Comparison of ENCODE assay signal across 36 mouse cellular contexts in genomic region chr2:93505091-93505490, GRCm38 (mm10). TPM values are rescaled to one million over a fixed set of nuclear protein-coding genes. Genes with fewer than 3 reads are reported as not detected.
DNase-seq lines count a peak whose midpoint lies in the region; ATAC-seq lines count a peak whose summit lies in the region.
"Had no signal": no experiment of that assay in that cellular context is flagged by ENCODE, and none has a peak within 500 bp of the region (broad histone marks: within the 10 kb centered on the region; RNA-seq: fewer than 3 reads in every experiment).

No protein-coding gene starts in this region.

- H3K9me3 ChIP-seq in hindbrain, embryonic 16.5 days (ENCODE audit: control insufficient read depth, low read length) = no peaks in the 10 kb centered on the region
- no peaks in the 10 kb centered on the region for H3K9me3 ChIP-seq in hindbrain, embryonic 13.5 days
- no peaks in the 10 kb centered on the region for H3K9me3 ChIP-seq in midbrain, embryonic 11.5 days (ENCODE audit: control insufficient read depth, low read length)
- H3K9me3 ChIP-seq in midbrain, embryonic 13.5 days = no peaks in the 10 kb centered on the region
- H3K9me3 ChIP-seq: G1E; heart, embryonic 10.5 days; limb, embryonic 15.5 days; lung, embryonic 15.5 days; midbrain, embryonic 12.5 days had no signal

- H3K4me3 ChIP-seq in hindbrain, embryonic 16.5 days (ENCODE audit: low read length) = no peak overlapping the region
- H3K4me3 ChIP-seq in hindbrain, embryonic 13.5 days = no peak overlapping the region
- H3K4me3 ChIP-seq in midbrain, embryonic 11.5 days (ENCODE audit: low read depth, low read length) = no peak overlapping the region
- H3K4me3 ChIP-seq in midbrain, embryonic 13.5 days (replicated peaks) = no peak overlapping the region
- H3K4me3 ChIP-seq: heart, embryonic 10.5 days; limb, embryonic 15.5 days; lung, embryonic 15.5 days; midbrain, embryonic 12.5 days had no signal

- no peak overlapping the region for H3K4me2 ChIP-seq in hindbrain, embryonic 16.5 days (ENCODE audit: low read length)
- no peak overlapping the region for H3K4me2 ChIP-seq in hindbrain, embryonic 13.5 days
- H3K4me2 ChIP-seq in midbrain, embryonic 11.5 days = no peak overlapping the region
- no peak overlapping the region for H3K4me2 ChIP-seq in midbrain, embryonic 13.5 days (replicated peaks)
- H3K4me2 ChIP-seq: limb, embryonic 15.5 days; lung, embryonic 15.5 days; midbrain, embryonic 12.5 days had no signal

- no peaks in the 10 kb centered on the region; the same call in 1 of the 2 replicates for H3K4me1 ChIP-seq in hindbrain, embryonic 16.5 days (ENCODE audit: control insufficient read depth, insufficient read depth, low read depth, low read length)
- no peaks in the 10 kb centered on the region for H3K4me1 ChIP-seq in hindbrain, embryonic 13.5 days (replicated peaks)
- no peaks in the 10 kb centered on the region for H3K4me1 ChIP-seq in midbrain, embryonic 11.5 days (ENCODE audit: control insufficient read depth, insufficient read depth, low read length)
- no peaks in the 10 kb centered on the region for H3K4me1 ChIP-seq in midbrain, embryonic 13.5 days (replicated peaks)
- H3K4me1 ChIP-seq: limb, embryonic 15.5 days; lung, embryonic 15.5 days; midbrain, embryonic 12.5 days had no signal

- no peaks in the 10 kb centered on the region for H3K27me3 ChIP-seq in hindbrain, embryonic 16.5 days (replicated peaks; ENCODE audit: control insufficient read depth, insufficient read depth, low read length)
- H3K27me3 ChIP-seq in hindbrain, embryonic 13.5 days = no peaks in the 10 kb centered on the region
- H3K27me3 ChIP-seq in midbrain, embryonic 11.5 days (ENCODE audit: control insufficient read depth, insufficient read depth, low read length) = no peaks in the 10 kb centered on the region
- H3K27me3 ChIP-seq in midbrain, embryonic 13.5 days = no peaks in the 10 kb centered on the region
- H3K27me3 ChIP-seq: limb, embryonic 15.5 days had no signal

- no peak overlapping the region for H3K27ac ChIP-seq in hindbrain, embryonic 16.5 days (ENCODE audit: low read depth, low read length)
- H3K27ac ChIP-seq in hindbrain, embryonic 13.5 days = no peak overlapping the region
- H3K27ac ChIP-seq in midbrain, embryonic 11.5 days (ENCODE audit: low read depth, low read length) = no peak overlapping the region
- no peak overlapping the region for H3K27ac ChIP-seq in midbrain, embryonic 13.5 days
- H3K27ac ChIP-seq: heart, embryonic 10.5 days; limb, embryonic 15.5 days; liver, embryonic 14.5 days; lung, embryonic 15.5 days; midbrain, embryonic 12.5 days had no signal

- intact Hi-C loops in left cerebral cortex, postnatal 4 days (cut with DNase I) = no loop called here

- no peak overlapping the region for H3K9ac ChIP-seq in hindbrain, embryonic 16.5 days (ENCODE audit: low read depth, low read length)
- no peak overlapping the region for H3K9ac ChIP-seq in hindbrain, embryonic 13.5 days
- H3K9ac ChIP-seq in midbrain, embryonic 11.5 days (ENCODE audit: low read length) = no peak overlapping the region
- H3K9ac ChIP-seq in midbrain, embryonic 13.5 days (replicated peaks) = no peak overlapping the region
- H3K9ac ChIP-seq: forebrain, postnatal 0 days; limb, embryonic 15.5 days; liver, embryonic 14.5 days; lung, embryonic 15.5 days; midbrain, embryonic 12.5 days had no signal

- peak; percentile 33 for DNase-seq in midbrain, embryonic 11.5 days (ENCODE audit: low spot score, missing footprints)
- peak; percentile 64 for DNase-seq in left cerebral cortex, postnatal 4 days
- no peak for DNase-seq in layer of hippocampus, adult 11-12 months (ENCODE audit: low spot score)
- DNase-seq: adrenal gland, postnatal 36 days; B cell, adult 2 months; cerebellum, adult 11 months; forebrain, postnatal 0 days; gastrocnemius, postnatal 10 days; heart, postnatal 4 days; kidney, adult 18-20 months; thymus, adult 2 months had no signal

- peak; percentile 48; the same call in 1 of the 2 replicates for ATAC-seq in hindbrain, embryonic 16.5 days
- no peak for ATAC-seq in hindbrain, embryonic 13.5 days (ENCODE audit: low FRiP score)
- ATAC-seq in midbrain, embryonic 11.5 days (ENCODE audit: low FRiP score) = no peak
- no peak for ATAC-seq in midbrain, embryonic 13.5 days
- 0 out of 2 replicates have a peak, but pooled peaks have one; percentile 19 for ATAC-seq in erythroblast, adult 5-6 weeks (replicated peaks; ENCODE audit: low FRiP score, poor library complexity, severe bottlenecking)
- ATAC-seq: forebrain, postnatal 0 days; inflammation-experienced regulatory T-cells, adult 6 months; Patski had no signal

- 62% methylated on average over 6 of the region's 6 CpGs for WGBS in hindbrain, embryonic 16.5 days
- WGBS in hindbrain, embryonic 13.5 days = 78% methylated on average over 6 of the region's 6 CpGs
- 83% methylated on average over 6 of the region's 6 CpGs for WGBS in midbrain, embryonic 11.5 days
- 83% methylated on average over 6 of the region's 6 CpGs for WGBS in midbrain, embryonic 13.5 days

- no peaks in the 10 kb centered on the region for H3K36me3 ChIP-seq in hindbrain, embryonic 16.5 days (ENCODE audit: control insufficient read depth, insufficient read depth, low read length)
- H3K36me3 ChIP-seq in hindbrain, embryonic 13.5 days = no peaks in the 10 kb centered on the region
- H3K36me3 ChIP-seq in midbrain, embryonic 11.5 days (ENCODE audit: control insufficient read depth, insufficient read depth, low read length) = no peaks in the 10 kb centered on the region
- H3K36me3 ChIP-seq in midbrain, embryonic 13.5 days = no peaks in the 10 kb centered on the region
- H3K36me3 ChIP-seq: G1E; heart, embryonic 10.5 days; limb, embryonic 15.5 days; lung, embryonic 15.5 days; midbrain, embryonic 12.5 days had no signal

RNA-seq across cellular contexts. Expression of gene Cd82, which starts 42.2 kb away (rescaled TPM):
- 24.5 and 26.8 TPM in 2 replicates for polyA plus RNA-seq in hindbrain, embryonic 16.5 days (2015; fragmentation: Nextera tagmentation; extraction: Ambion mirVana)
- 19.8 and 23.7 TPM in 2 replicates for polyA plus RNA-seq in hindbrain, embryonic 13.5 days (2015; fragmentation: Nextera tagmentation; extraction: Ambion mirVana)
- 3.7 and 4.0 TPM in 2 replicates for polyA plus RNA-seq in midbrain, embryonic 11.5 days (2014; fragmentation: Nextera tagmentation; extraction: Ambion mirVana)
- 12.6 and 16.2 TPM in 2 replicates for polyA plus RNA-seq in midbrain, embryonic 13.5 days (2015; fragmentation: Nextera tagmentation; extraction: Ambion mirVana)
- 99.9 and 150 TPM in 2 replicates for total RNA-seq in erythroblast, adult 5-6 weeks (2015; ENCODE audit: low replicate concordance)
- 145 and 158 TPM in 2 replicates for total RNA-seq in erythroblast, adult 5-6 weeks (2017; ENCODE audit: low replicate concordance)
- 10 to 100 TPM; 15.4 to 17.4 TPM for total RNA-seq in left cerebral cortex, postnatal 4 days (2021)

RNA-seq across cellular contexts. Expression of gene Gm10803, which starts 55.3 kb away (rescaled TPM):
- polyA plus RNA-seq in hindbrain, embryonic 16.5 days (2015; fragmentation: Nextera tagmentation; extraction: Ambion mirVana) = not detected in 2 replicates
- not detected in 2 replicates for polyA plus RNA-seq in hindbrain, embryonic 13.5 days (2015; fragmentation: Nextera tagmentation; extraction: Ambion mirVana)
- polyA plus RNA-seq in midbrain, embryonic 11.5 days (2014; fragmentation: Nextera tagmentation; extraction: Ambion mirVana) = not detected in 2 replicates
- polyA plus RNA-seq in midbrain, embryonic 13.5 days (2015; fragmentation: Nextera tagmentation; extraction: Ambion mirVana) = not detected in 2 replicates
- not detected in 2 replicates for total RNA-seq in erythroblast, adult 5-6 weeks (2015; ENCODE audit: low replicate concordance)
- total RNA-seq in erythroblast, adult 5-6 weeks (2017; ENCODE audit: low replicate concordance) = 0.17 TPM in 1 of 2 replicates, not detected in the other
- not detected for total RNA-seq in left cerebral cortex, postnatal 4 days (2021)
- total RNA-seq: adrenal gland, adult 18-20 months; adrenal gland, postnatal 36 days; CH12.LX; forebrain, postnatal 0 days; G1E; gastrocnemius, postnatal 10 days; granulocyte monocyte progenitor cell, adult 5-6 weeks; heart, postnatal 4 days; layer of hippocampus, postnatal 14 days; left cerebral cortex, postnatal 25 days had no signal
- polyA plus RNA-seq: embryonic facial prominence, embryonic 11.5 days; forebrain, embryonic 11.5 days; forebrain, postnatal 0 days; G1E; heart, embryonic 10.5 days; heart, embryonic 16.5 days; inflammation-experienced regulatory T-cells, adult 6 months; kidney, embryonic 16.5 days; large intestine, adult 2 months; limb, embryonic 15.5 days; liver, embryonic 14.5 days; lung, embryonic 15.5 days; midbrain, embryonic 12.5 days; neural tube, embryonic 11.5 days; Patski; small intestine, adult 2 months; stomach, embryonic 16.5 days; thymus, adult 2 months had no signal

Comparison
In these comparisons a context has a peak if more than half of its experiments do, and no peak if none do; other contexts are left out.
1. ATAC-seq: peak in hindbrain, embryonic 16.5 days (single experiment) and erythroblast, adult 5-6 weeks (single experiment); none in hindbrain, embryonic 13.5 days (single experiment), midbrain, embryonic 11.5 days (single experiment) and midbrain, embryonic 13.5 days (single experiment).